Mouse (Mus musculus) kidney, postnatal 4 days (tissue): ENCODE results near the gene Tunar.

ENCODE experiments used
- DNase-seq, 2 experiments: peaks; one replicate each; pipeline ENCODE4 v3.0.0; 2021; ENCODE audit warnings: mixed read lengths in 2 of 2

The Tunar gene

DNA sequence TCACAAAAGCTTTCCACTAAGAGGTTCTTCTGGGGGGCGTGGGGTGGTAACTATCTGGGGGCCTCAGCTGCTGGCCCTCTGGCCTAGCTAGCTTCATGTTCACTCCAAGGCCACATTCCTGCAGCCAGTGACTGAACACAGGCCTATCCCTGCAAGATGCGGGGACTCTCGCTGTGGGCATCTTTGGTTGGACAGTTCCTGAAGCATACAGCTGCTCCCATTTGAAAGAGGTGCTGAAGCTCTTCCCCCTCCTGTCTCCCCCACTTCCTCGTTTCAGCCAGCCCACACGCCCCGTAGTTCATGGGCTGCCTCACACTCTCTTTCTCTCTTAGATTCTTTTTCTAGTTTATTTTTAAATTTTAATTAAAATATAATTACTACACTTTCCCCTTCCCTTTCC is 72.3 kb downstream of the Tunar start:
- DNase-seq, result no peak

DNA sequence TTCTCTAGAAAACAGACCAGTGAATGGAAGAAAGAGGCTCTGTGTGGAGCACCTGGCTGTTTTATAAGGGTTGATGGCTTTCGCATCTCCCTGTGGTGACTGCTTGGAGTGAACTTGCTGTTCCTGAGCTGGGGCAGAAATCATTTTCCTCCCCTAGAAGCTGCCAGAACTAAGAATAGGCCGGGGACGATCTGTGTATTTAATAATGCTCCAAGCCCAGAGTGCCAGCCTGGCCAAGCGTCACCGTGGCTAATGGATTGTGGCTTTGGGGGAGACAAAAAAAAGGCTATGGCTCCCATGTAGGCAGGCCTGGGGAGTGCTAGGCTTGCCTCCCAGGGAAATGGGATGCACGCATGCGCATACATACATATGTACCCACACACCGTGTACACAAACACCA is 80.2 kb downstream of the Tunar start:
- DNase-seq, result no peak

DNA sequence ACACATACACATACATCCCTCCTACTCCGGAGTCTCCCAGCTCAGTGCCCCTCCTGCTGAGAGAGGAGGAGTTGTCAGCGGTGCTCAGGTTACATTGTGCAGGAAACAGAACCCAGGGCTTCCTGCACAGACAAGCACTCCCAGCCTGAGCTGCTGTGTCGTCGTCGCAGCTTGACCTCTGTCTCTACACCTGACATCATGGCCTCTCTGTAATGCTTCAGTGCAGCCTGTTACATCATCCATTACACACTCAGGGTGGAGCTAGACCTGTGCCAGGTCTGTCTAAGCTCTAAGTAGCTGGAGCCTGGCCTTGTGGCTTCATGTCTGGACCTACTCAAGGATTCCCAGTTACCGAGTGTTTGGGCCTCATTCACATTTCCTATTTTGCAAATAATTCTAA is 86.8 kb downstream of the Tunar start:
- no peak for DNase-seq

DNA sequence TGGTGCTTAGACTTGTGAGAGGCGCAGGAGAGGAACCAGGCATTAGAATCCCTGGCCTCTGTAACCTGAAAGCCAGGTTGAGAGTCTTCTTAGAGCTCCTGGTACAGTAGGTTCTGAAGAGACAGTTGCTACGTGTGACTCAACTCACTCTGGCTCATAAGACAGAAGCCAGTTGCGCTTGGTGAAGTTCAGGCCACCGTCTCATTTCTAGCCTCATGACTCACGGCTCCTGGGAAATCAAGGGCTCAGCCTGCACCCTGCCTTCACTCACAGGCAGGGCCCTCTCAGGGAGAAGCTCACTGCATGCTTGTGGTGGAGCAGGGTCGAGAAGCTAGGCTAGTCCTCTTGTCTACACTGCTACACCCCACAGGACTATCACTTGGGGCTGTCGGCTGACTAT is 92.9 kb downstream of the Tunar start:
- peak in 1 of 2 experiments; percentile 4 for DNase-seq

DNA sequence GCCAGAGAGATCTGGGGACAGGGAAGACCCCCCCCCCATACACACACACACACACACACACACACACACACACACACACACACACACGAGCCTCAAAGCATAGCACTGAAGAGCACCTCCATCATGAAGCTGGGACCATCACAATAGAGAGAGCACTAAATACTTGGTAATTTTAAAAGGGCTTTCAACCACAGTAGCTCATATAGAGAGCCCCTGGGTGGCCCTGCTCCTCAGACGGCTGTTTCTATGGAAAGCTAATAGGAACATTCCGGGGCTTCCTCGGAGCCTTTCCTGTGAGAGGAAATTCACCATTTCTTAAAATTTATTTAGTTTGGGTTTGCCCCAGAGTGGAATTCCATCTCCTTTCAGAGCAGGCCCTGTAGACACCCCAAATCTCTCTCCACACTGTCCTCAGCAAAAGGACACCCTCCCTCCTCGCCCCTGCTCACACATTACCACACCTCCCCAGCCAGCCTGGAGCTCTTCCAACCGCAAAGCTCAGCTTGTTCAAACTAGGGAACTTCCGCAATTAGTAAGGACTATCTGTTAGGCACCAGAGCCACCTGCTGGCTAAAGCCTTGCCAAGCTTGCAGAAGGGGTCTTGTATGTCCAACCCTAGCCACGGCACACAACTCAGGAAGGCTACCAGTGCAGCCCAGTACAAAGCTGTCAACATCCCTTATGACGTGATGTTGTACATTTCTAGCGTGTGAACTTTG is 93.5 kb downstream of the Tunar start:
- DNase-seq, result peak; percentile 89 to 92

DNA sequence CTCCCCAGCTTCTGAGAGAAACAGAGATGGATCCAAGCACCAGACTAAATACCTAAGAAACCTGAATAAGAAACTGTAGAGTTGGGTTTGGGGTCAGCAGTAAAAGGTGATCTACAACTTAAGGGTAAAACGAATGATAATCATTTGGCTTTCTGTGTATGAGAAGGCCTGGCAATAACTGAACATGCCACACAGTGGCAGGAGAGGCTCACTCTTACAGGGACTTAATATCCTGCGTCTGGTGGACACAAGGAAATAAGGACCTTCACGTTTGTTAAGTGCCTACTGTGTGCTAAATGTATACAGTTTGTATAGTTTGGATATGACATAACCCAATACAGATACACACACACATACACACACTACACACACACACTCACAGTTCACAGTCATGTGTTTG is 98.2 kb downstream of the Tunar start:
- DNase-seq, result peak; percentile 26 to 27

DNA sequence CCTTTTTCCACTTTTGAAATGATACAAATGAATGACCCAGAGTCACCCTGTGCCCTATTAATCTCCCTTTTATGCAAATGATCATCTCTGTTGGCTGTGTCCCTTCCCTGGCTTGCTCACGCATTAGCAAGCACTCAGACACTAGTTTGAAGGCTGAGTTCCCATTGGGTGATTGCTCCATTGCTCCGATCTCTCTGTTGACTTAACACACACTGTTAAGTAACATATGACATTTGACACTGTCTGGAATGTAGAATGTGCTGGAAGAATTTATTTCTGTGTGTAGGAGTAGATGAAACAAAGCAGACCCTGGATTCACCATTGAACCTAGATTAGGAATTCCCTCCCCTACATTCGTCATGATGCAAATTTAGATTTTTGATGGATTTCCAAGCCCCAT is 99.1 kb downstream of the Tunar start:
- no peak for DNase-seq
